Mouse (Mus musculus): ENCODE results near the gene Lefty2. TPM values are rescaled to one million over a fixed set of nuclear protein-coding genes. Genes with fewer than 3 reads are reported as not detected.

The Lefty2 gene
- total and polyA plus RNA-seq, 3 experiments = 0.08 TPM; not detected in 2

DNA sequence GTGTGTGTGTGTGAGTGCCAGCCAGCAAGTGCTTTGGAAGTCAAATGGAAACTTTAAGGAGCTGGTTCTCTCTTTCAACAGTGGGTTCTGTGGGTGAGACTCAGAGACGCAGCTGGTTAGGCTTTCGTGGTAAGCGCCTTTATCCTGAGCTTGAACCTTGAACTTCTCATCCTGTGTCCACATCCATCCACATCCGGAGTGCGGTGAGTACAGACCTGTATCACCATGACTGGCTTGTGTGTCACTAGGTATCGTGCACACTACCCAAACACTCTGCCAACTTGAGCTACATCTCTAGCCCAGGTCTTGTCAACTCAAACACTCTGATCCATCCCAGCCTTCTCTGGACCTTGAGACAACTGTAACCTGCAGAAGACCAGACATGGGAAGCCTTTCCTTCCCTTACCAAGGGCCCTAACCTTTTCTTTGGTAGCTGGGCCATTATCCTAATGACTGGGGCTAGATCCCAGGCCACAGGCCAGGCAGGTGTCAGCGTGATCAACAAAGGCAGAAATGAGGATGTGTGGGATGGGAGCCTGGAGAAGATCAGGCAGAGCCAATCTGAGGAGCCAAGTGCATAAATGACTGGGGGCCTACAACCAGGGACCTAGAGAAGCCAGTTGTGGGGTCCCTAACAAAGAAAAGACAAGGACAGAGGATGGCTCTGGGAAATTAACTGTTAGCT lies 48.0 kb downstream of the Lefty2 start:
- peaks cover 20% of the 10 kb centered on the region; the same call in 1 of the 2 replicates for H3K4me1 ChIP-seq (ENCODE audit: control insufficient read depth, insufficient read depth, low read length)
- WGBS = 91% methylated on average over 7 of the region's 7 CpGs
- H3K4me3 ChIP-seq = no peak overlapping the region
- TF ChIP-seq POLR2A (IDR thresholded peaks at IDR 0.05; ENCODE audit: insufficient read depth, low read depth, low read length) (no peak), CTCF (IDR thresholded peaks at IDR 0.05) (no peak), EP300 (IDR thresholded peaks at IDR 0.05; ENCODE audit: insufficient read depth, low read depth, low read length) (no peak)
- no peaks in the 10 kb centered on the region for H3K36me3 ChIP-seq (ENCODE audit: control insufficient read depth, insufficient read depth, low read length)
- H3K27ac ChIP-seq = peak overlapping the region; percentile 91
- no peaks in the 10 kb centered on the region for H3K79me2 ChIP-seq (replicated peaks; ENCODE audit: control insufficient read depth, insufficient read depth, low read length)
- H3K9ac ChIP-seq (ENCODE audit: low read depth, low read length) = no peak overlapping the region
- intact Hi-C loops (cut with DNase I) = no loop called here
- no peak for DNase-seq
- no peaks in the 10 kb centered on the region for H3K27me3 ChIP-seq (ENCODE audit: control insufficient read depth, insufficient read depth, low read length)

DNA sequence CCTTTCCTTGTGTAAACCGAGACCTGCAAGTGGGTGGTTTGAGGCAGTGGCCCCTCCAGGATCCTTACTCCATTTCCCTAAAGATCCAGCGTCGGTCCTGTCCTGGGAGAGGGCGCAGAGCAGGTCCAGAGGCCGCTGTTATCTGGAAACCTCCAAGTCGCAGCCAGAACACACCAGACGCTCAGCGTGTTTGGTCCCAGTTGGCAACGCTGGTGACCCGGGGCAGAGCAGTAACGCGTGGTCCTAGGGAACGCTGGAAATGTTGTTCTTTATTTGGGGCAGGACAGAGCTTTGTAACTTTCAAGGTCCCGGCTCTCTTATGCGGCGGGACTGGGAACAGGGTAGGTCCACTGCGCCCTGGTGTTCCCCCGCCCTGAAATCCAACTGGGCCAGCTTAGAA lies 48.8 kb downstream of the Lefty2 start:
- WGBS = 1% methylated on average over 18 of the region's 18 CpGs
- Histone ChIP-seq H3K27ac (peak overlapping the region; percentile 91), H3K4me1 (ENCODE audit: control insufficient read depth, insufficient read depth, low read length) (peaks cover 22% of the 10 kb centered on the region), H3K79me2 (replicated peaks; ENCODE audit: control insufficient read depth, insufficient read depth, low read length) (no peaks in the 10 kb centered on the region), H3K9ac (ENCODE audit: low read depth, low read length) (peak overlapping the region; percentile 77), H3K4me3 (peak overlapping the region; percentile 96), H3K36me3 (ENCODE audit: control insufficient read depth, insufficient read depth, low read length) (no peaks in the 10 kb centered on the region), H3K27me3 (ENCODE audit: control insufficient read depth, insufficient read depth, low read length) (no peaks in the 10 kb centered on the region)
- intact Hi-C loops (cut with DNase I) = loop anchor here (2.0 kb wide), 1 partner anchor 37 kb away; the partner anchor contains the start of gene Pycr2
- DNase-seq = no peak
- no peak for TF ChIP-seq EP300 (IDR thresholded peaks at IDR 0.05; ENCODE audit: insufficient read depth, low read depth, low read length)
- TF ChIP-seq CTCF (IDR thresholded peaks at IDR 0.05) = no peak
- no peak for TF ChIP-seq POLR2A (IDR thresholded peaks at IDR 0.05; ENCODE audit: insufficient read depth, low read depth, low read length)

DNA sequence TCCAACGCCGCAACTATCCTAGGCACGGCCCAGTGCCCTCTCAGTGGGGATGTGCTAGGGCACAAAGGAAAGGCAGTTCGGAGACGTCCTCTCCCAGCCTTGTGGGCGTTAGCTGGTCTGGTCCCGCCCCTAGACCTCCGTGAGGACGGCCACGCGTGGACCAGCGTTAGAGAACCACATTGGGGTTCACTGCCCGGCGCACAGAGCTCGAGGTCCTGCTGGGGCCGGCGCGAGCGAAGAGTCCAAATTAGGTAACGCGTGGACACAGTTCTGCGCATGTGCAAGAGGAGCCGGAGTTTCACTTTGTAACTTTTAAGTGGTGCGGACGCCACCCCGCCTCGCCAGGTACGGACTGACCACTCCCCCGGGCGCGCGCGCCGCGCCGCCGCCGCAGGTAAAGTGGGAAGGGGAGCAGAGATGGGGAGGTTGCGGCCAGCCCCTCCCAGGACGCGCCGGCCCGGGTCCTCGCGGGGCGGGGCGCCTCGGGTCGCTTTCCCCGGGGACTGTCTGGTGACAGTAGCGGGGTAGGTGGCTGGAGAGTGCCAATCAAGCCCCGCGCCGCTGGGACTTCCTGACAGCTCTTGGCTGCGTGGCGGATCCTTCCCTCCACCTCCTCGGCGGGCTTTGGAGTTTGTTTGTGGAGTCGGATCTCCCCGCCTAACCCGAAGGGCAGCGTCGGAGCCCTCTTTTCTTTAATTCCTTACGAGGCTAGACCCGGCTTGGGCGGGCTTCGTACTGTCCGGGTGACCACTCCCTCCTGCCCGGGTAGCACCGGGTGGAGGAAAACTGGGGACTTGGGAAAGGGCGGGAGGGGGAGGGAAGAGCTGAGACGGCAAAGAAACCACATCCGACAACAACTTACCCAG lies 49.5 kb downstream of the Lefty2 start, which contains the start of gene Tmem63a:
Tmem63a (plus strand) TSS at position 179 of the 866 bp plus-strand sequence.
- H3K27me3 ChIP-seq (ENCODE audit: control insufficient read depth, insufficient read depth, low read length) = no peaks in the 10 kb centered on the region
- 0 out of 2 replicates have a peak, but pooled peaks have one; percentile 15 for TF ChIP-seq EP300 (IDR thresholded peaks at IDR 0.05; ENCODE audit: insufficient read depth, low read depth, low read length)
- TF ChIP-seq POLR2A (IDR thresholded peaks at IDR 0.05; ENCODE audit: insufficient read depth, low read depth, low read length) = peak; percentile 65; the same call in 1 of the 2 replicates
- TF ChIP-seq CTCF (IDR thresholded peaks at IDR 0.05) = no peak
- peak within 1 kb of the TSS; percentile 91 for H3K27ac ChIP-seq
- H3K79me2 ChIP-seq (replicated peaks; ENCODE audit: control insufficient read depth, insufficient read depth, low read length) = no peaks in the 10 kb centered on the region
- H3K4me1 ChIP-seq (ENCODE audit: control insufficient read depth, insufficient read depth, low read length) = peaks cover 22% of the 10 kb centered on the region
- peak within 1 kb of the TSS; percentile 77 for H3K9ac ChIP-seq (ENCODE audit: low read depth, low read length)
- H3K36me3 ChIP-seq (ENCODE audit: control insufficient read depth, insufficient read depth, low read length) = no peaks in the 10 kb centered on the region
- under 1% methylated on average over 73 of the region's 73 CpGs for WGBS
- H3K4me3 ChIP-seq = peak within 1 kb of the TSS; percentile 96
- intact Hi-C loops (cut with DNase I) = loop anchor here (2.0 kb wide), 1 partner anchor 38 kb away; the partner anchor contains the start of gene Pycr2
- peak; percentile 85 to 89 for DNase-seq

DNA sequence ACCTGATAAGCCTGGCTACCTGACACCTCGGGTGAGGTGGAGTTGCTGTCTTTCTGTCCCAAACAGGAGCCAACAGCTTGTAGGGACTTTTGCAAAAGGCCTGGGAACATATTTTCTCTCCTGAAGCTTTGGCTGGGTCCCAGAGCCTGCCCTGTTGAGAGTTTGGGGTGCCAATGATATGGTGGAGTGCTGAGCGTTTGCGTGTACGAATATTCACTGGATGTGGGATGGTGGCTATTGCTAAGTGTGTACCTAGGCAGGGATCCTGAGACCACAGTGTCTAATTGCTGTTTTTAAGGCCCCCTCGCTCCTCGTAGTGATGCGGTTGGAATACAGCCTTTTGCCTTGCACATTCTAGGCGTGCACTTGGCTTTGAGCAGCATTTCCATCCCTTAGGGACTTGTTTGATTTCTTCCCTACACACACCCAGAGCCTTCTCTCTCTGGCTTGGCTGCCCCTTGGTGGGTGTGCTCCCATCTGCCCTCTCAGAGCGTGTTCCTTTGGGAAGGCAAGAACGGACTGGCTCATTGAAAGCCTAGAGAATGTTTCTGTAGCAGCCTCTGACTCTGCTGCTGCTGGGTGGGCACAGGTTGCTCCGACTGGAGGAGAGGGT lies 50.2 kb downstream of the Lefty2 start:
- peak; percentile 52 to 56 for DNase-seq
- TF ChIP-seq POLR2A (IDR thresholded peaks at IDR 0.05; ENCODE audit: insufficient read depth, low read depth, low read length) (0 out of 2 replicates have a peak, but pooled peaks have one; percentile 21), CTCF (IDR thresholded peaks at IDR 0.05) (no peak)
- WGBS = 49% methylated on average over 11 of the region's 11 CpGs
- no peaks in the 10 kb centered on the region for H3K79me2 ChIP-seq (replicated peaks; ENCODE audit: control insufficient read depth, insufficient read depth, low read length)
- peak overlapping the region; percentile 91 for H3K27ac ChIP-seq
- peak overlapping the region; percentile 96 for H3K4me3 ChIP-seq
- intact Hi-C loops (cut with DNase I) = loop anchor here (2.0 kb wide), 1 partner anchor 38 kb away; the partner anchor contains the start of gene Pycr2
- peak overlapping the region; percentile 77 for H3K9ac ChIP-seq (ENCODE audit: low read depth, low read length)
- H3K36me3 ChIP-seq (ENCODE audit: control insufficient read depth, insufficient read depth, low read length) = no peaks in the 10 kb centered on the region
- peaks cover 22% of the 10 kb centered on the region for H3K4me1 ChIP-seq (ENCODE audit: control insufficient read depth, insufficient read depth, low read length)
- no peaks in the 10 kb centered on the region for H3K27me3 ChIP-seq (ENCODE audit: control insufficient read depth, insufficient read depth, low read length)

DNA sequence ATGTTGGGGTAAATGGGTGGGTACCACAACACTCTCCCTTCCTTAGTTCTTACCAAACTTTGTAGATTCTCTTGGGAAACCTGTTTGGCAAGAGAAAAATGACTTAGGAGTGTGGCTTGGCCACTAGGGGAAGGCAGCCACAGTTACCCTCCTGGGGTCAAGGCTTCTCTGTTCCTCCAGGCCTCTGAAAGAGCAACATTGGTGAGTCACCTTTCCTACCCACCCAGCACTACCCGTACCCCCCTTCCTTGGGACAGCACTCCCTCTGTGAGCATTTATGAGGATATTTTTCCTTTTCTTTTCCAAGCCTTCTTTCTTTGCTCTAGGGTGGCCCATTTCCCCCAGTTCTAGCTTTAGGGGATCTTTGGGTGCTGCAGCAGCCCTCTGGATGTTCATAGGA lies 51.0 kb downstream of the Lefty2 start:
- Histone ChIP-seq H3K4me1 (ENCODE audit: control insufficient read depth, insufficient read depth, low read length) (peaks cover 22% of the 10 kb centered on the region), H3K4me3 (no peak overlapping the region), H3K27me3 (ENCODE audit: control insufficient read depth, insufficient read depth, low read length) (no peaks in the 10 kb centered on the region), H3K9ac (ENCODE audit: low read depth, low read length) (no peak overlapping the region), H3K36me3 (ENCODE audit: control insufficient read depth, insufficient read depth, low read length) (no peaks in the 10 kb centered on the region), H3K27ac (peak overlapping the region; percentile 91; the same call in 1 of the 2 replicates), H3K79me2 (replicated peaks; ENCODE audit: control insufficient read depth, insufficient read depth, low read length) (no peaks in the 10 kb centered on the region)
- DNase-seq = no peak
- WGBS = 48% methylated on average over 1 of the region's 1 CpGs
- intact Hi-C loops (cut with DNase I) = loop anchor here (2.0 kb wide), 1 partner anchor 39 kb away; the partner anchor contains the start of gene Pycr2
- peak; percentile 37 for TF ChIP-seq CTCF (IDR thresholded peaks at IDR 0.05)
- no peak for TF ChIP-seq EP300 (IDR thresholded peaks at IDR 0.05; ENCODE audit: insufficient read depth, low read depth, low read length)

Data from heart, adult 2 months (tissue).